Mouse (Mus musculus): ENCODE results near the gene Ftcd.

The Ftcd gene

GRCm38 (mm10) chr10:76612473-76612872 is 37.0 kb downstream of the Ftcd start:
- DNase-seq (ENCODE audit: low spot score): no peak

DNA sequence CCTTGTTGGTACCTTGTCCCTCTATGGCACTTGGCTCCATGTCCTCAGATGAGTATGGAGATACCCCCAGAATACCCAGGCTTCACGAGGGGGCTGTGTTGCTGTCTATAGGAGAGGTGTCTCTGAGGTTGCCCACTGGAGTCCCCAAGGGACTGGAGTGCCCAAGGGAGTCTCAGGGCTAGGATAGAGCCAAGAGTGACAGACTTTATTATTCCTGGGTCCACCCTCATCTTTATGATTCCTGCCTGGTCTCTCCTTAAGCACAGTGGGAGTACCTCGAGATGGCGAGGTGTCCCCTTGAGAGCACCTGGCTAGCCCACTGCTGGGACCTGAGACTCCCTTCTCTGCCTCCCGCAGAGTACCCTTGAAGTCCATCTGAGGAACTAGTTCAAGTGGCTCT is 47.0 kb downstream of the Ftcd start:
- DNase-seq (ENCODE audit: low spot score): no peak

DNA sequence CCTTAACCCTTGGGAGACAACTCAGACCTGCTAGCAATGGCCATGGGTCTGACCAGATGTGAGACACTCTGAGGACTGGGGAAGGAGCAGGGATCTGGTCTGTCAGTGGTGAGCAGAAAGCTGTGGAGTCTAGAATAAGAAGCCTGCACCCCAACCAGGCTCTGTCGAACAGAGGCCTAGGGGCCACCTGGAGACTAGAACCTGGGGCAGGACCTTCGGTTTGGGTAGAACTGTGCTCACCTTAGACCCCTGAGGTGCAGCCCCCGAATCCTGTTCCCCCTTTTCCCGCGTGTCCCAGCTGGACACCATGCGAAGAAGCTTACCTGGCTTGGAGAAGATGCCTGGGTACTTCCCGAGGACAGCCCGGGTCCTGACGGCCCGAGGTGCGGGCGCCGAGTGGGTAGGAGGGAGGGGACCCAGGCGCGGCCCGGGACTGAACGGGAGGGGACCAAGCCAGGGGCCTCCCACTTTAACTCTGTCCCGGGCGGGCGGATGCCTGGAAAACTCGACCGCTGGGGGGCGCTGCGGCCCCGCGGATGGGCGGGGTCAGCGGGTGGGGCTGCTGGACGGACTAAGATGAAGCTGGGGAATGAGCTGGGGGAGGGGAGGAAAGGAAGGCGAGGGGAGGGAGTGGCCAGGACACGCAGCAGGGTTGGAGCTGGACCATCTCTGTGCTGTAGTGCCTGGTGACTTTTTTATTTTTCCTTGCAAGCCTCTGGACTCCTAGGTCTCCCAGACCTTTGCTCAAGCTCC is 47.7 kb downstream of the Ftcd start, which contains the start of gene Col6a2:
TSS of gene Col6a2 (minus strand) at position 703 of the 753 bp plus-strand sequence.
- peak; percentile 67 for DNase-seq (ENCODE audit: low spot score)

- DNase-seq (ENCODE audit: low spot score): no peak
These were observed 48.3 kb downstream of the Ftcd start for GRCm38 (mm10) chr10:76623734-76624133.

DNA sequence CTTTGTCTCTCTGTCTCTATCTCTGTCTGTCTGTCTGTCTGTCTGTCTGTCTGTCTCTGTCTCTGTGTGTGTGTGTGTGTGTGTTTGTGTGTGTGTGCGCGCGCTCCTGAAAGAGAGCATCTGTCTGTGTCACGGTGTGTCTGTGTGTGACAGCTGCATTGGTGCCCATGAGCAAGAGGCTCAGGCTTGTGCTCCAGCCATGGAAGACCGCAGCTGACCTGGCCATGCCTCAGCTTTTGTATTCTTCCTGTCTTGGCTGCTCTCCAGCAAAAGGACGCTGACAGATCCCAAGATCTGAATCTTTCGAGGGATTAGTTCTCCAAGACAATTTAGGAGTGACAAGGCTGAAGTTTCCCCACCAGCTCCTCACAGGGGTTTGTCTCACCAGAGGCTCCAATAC is 49.5 kb downstream of the Ftcd start:
- no peak for DNase-seq (ENCODE audit: low spot score)

DNA sequence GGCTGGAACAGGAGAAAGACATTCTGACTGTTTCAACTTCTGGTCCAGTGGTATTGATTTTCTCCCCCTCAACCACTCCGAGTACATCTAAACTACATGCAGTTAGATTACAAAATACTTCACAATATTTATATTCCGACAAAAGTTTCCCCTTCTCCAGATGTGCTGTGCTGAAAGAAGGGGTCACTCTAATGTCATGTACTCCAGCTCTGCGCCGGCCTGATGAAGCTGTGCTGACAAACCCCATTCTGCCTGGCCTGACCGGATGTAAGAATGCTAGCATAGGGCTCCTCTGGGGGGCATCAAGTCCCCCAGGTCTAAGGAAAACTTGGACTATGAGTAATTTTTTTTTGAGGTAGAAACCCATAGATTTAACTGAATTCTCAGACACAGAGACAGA is 52.3 kb downstream of the Ftcd start:
- no peak for DNase-seq (ENCODE audit: low spot score)

DNA sequence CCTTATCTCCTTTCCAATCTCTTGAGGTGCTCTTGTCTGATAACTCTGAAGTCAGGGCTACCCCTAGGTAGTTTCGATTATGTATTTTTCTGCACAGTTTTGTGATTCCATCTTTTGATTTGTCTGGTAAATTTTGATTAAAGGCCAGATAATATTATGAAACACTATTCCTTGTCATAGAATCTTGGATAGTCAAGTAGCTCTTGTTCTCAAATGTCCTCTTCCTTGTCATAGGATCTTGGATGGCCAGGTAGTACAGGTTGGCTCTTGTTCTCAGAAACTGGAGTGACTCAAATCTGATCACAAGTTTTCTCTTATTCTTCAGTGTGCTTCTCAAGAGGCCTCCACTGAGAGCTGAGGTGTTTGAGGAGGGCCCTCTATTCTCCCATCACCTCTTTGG is 55.2 kb downstream of the Ftcd start:
- no peak for DNase-seq (ENCODE audit: low spot score)

GRCm38 (mm10) chr10:76632630-76633029 is 57.2 kb downstream of the Ftcd start:
- no peak for DNase-seq (ENCODE audit: low spot score)

GRCm38 (mm10) chr10:76634094-76634571 is 58.7 kb downstream of the Ftcd start:
- DNase-seq (ENCODE audit: low spot score): no peak

- DNase-seq (ENCODE audit: low spot score): no peak
These were observed 59.1 kb downstream of the Ftcd start for GRCm38 (mm10) chr10:76634584-76634983.

- DNase-seq (ENCODE audit: low spot score): no peak
These were observed 60.6 kb downstream of the Ftcd start for GRCm38 (mm10) chr10:76636026-76636425.

DNA sequence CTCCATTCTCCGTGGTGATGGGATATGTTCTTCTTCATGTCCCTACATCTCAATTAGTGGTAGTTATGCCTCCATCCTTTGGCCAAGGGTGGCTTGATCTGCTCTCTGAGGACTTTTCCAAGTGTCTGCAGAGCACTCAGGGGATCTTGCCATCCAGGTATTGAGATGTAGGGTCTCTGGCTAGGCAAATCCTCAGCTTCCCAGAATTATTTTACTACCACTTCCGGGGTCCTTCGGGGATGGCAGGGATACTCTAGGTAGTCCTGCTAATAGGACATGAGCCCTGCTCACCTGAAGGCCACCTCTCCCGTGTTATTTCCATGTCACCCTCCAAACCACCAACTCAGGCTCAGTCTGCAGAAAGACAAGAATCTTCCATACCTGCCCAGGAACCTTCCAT is 61.2 kb downstream of the Ftcd start:
- DNase-seq (ENCODE audit: low spot score): no peak
